Mouse (Mus musculus): ENCODE data around the gene Dop1b. TPM values are rescaled to one million over a fixed set of nuclear protein-coding genes. Genes with fewer than 3 reads are reported as not detected.

Dop1b gene
- polyA plus RNA-seq, 1 experiment from 2014 or later, result 40.3 TPM

DNA sequence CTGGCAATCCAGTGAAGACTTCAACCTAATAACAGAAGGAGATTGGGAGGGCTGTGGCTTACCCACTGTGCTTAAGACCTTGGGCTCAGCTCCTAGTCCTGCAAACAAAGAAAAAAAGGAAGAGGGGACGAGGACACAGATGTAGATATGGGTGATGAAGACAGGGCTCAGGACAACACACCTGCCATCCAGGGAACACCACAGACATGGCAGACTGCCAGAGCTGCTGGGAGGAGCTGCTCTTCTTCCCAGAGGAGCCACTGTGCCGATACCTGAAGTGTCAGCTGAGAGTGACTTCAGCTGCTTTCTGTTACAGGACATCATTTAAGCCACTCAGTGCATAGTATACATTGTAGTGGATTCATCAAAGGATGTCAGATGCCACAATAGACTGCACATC, 10.8 kb downstream of the Dop1b start:
- Histone ChIP-seq H3K4me1 (ENCODE audit: control insufficient read depth, insufficient read depth, low read length) (no peaks in the 10 kb centered on the region), H3K4me2 (ENCODE audit: low read length) (no peak overlapping the region), H3K36me3 (ENCODE audit: control insufficient read depth, insufficient read depth, low read length) (peaks cover 16% of the 10 kb centered on the region), H3K27ac (replicated peaks; ENCODE audit: low read depth, low read length) (no peak overlapping the region), H3K9me3 (ENCODE audit: control insufficient read depth, low read length) (no peaks in the 10 kb centered on the region), H3K27me3 (ENCODE audit: control insufficient read depth, insufficient read depth, low read length) (no peaks in the 10 kb centered on the region), H3K9ac (replicated peaks; ENCODE audit: low read length) (no peak overlapping the region), H3K4me3 (replicated peaks; ENCODE audit: low read depth, low read length) (no peak overlapping the region)
- DNase-seq (peak; percentile 17), ATAC-seq (ENCODE audit: low FRiP score, low TSS enrichment) (no peak)
- WGBS, result 70% methylated on average over 2 of the region's 2 CpGs

DNA sequence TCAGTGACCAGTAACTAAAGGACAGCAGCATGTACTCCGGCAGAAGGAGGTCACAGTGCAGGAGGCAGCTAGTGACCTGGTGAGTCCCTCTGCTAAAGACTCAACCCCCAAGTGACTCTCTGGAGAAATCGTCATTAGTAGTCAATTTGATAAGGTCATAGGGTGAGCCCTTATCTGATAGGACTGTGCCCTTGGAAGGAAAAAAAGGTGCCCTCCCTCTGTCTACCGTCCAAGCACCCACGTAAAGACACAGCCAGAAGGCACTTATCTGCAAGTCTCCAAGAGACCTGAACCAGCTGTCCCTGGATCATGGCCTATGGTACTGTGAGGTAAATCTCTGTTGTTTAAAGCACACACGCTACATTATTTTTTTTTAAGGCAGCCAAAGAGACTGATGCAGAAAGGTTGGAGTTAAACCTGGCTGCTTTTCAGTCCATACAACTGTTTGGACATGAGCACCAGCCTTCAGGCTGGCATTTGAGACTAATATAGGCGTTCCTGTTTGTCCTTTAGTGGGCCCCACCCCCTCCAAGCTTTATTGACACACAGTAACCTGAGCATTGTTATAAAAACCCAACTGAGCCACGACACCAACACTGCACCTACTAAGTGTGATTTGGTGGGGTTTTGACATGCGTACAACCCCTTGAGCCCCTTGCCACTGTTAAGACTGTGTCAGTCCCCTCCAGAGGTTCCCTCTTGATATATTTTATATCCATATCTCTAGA, 13.9 kb downstream of the Dop1b start:
- H3K9me3 ChIP-seq (ENCODE audit: control insufficient read depth, low read length), result no peaks in the 10 kb centered on the region
- no peaks in the 10 kb centered on the region for H3K4me1 ChIP-seq (ENCODE audit: control insufficient read depth, insufficient read depth, low read length)
- WGBS, result 79% methylated on average over 8 of the region's 8 CpGs
- peaks cover 16% of the 10 kb centered on the region; the same call in 1 of the 2 replicates for H3K36me3 ChIP-seq (ENCODE audit: control insufficient read depth, insufficient read depth, low read length)
- DNase-seq, result no peak
- ATAC-seq (ENCODE audit: low FRiP score, low TSS enrichment), result no peak
- H3K4me3 ChIP-seq (replicated peaks; ENCODE audit: low read depth, low read length), result no peak overlapping the region
- no peak overlapping the region for H3K9ac ChIP-seq (replicated peaks; ENCODE audit: low read length)
- no peaks in the 10 kb centered on the region for H3K27me3 ChIP-seq (ENCODE audit: control insufficient read depth, insufficient read depth, low read length)
- no peak overlapping the region for H3K27ac ChIP-seq (replicated peaks; ENCODE audit: low read depth, low read length)
- H3K4me2 ChIP-seq (ENCODE audit: low read length), result no peak overlapping the region

DNA sequence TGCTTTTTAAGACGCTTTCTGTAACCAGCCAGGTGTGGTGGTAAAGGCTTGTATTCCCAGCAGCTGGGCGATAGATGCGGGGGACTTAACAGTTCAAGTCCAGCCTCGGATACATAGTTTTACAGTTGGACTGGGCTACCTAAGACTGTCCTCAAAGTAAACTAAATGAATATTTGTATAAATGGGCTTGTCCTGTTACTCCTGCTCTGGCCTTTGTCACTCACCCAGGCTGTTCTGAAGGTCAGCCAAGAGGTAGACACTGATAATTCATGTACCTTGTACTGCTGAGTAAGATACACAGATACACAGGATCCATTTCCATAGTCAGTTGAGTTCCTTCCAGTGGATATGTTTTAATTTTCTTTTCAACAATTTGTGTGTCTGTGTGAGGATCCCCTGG, 14.5 kb downstream of the Dop1b start:
- no peak overlapping the region for H3K4me2 ChIP-seq (ENCODE audit: low read length)
- 93% methylated on average over 4 of the region's 4 CpGs for WGBS
- ATAC-seq (ENCODE audit: low FRiP score, low TSS enrichment), result no peak
- no peak for DNase-seq
- H3K27me3 ChIP-seq (ENCODE audit: control insufficient read depth, insufficient read depth, low read length), result no peaks in the 10 kb centered on the region
- no peak overlapping the region for H3K27ac ChIP-seq (replicated peaks; ENCODE audit: low read depth, low read length)
- H3K9me3 ChIP-seq (ENCODE audit: control insufficient read depth, low read length), result no peaks in the 10 kb centered on the region
- H3K4me1 ChIP-seq (ENCODE audit: control insufficient read depth, insufficient read depth, low read length), result no peaks in the 10 kb centered on the region
- no peak overlapping the region for H3K4me3 ChIP-seq (replicated peaks; ENCODE audit: low read depth, low read length)
- H3K36me3 ChIP-seq (ENCODE audit: control insufficient read depth, insufficient read depth, low read length), result peaks cover 16% of the 10 kb centered on the region; the same call in 1 of the 2 replicates
- H3K9ac ChIP-seq (replicated peaks; ENCODE audit: low read length), result no peak overlapping the region

DNA sequence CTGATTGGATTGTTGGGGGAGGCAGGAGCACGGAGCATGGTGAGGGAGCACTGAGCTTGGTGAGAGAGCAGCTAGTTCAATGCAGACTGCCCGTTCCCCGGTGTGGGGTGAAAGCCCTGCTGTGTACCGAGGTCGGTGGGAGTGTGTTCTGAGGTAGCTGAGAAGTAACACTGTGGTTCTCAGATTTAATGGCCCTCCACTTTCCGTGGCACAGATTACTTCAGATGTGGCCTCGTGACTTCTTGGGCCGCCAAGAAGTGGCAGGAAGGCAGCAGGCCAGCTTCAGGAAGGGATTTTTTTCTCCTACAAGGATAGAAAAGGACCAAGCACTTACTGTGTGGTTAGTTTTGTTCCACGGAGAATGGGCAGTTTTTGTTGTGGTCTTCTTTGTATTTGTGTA, 17.0 kb downstream of the Dop1b start:
- Histone ChIP-seq H3K9me3 (ENCODE audit: control insufficient read depth, low read length) (no peaks in the 10 kb centered on the region), H3K27me3 (ENCODE audit: control insufficient read depth, insufficient read depth, low read length) (no peaks in the 10 kb centered on the region), H3K36me3 (ENCODE audit: control insufficient read depth, insufficient read depth, low read length) (peaks cover 23% of the 10 kb centered on the region; the same call in 1 of the 2 replicates), H3K4me1 (ENCODE audit: control insufficient read depth, insufficient read depth, low read length) (no peaks in the 10 kb centered on the region), H3K4me3 (replicated peaks; ENCODE audit: low read depth, low read length) (no peak overlapping the region), H3K9ac (replicated peaks; ENCODE audit: low read length) (no peak overlapping the region), H3K27ac (replicated peaks; ENCODE audit: low read depth, low read length) (no peak overlapping the region), H3K4me2 (ENCODE audit: low read length) (no peak overlapping the region)
- 75% methylated on average over 9 of the region's 9 CpGs for WGBS
- no peak for DNase-seq
- ATAC-seq (ENCODE audit: low FRiP score, low TSS enrichment), result no peak

DNA sequence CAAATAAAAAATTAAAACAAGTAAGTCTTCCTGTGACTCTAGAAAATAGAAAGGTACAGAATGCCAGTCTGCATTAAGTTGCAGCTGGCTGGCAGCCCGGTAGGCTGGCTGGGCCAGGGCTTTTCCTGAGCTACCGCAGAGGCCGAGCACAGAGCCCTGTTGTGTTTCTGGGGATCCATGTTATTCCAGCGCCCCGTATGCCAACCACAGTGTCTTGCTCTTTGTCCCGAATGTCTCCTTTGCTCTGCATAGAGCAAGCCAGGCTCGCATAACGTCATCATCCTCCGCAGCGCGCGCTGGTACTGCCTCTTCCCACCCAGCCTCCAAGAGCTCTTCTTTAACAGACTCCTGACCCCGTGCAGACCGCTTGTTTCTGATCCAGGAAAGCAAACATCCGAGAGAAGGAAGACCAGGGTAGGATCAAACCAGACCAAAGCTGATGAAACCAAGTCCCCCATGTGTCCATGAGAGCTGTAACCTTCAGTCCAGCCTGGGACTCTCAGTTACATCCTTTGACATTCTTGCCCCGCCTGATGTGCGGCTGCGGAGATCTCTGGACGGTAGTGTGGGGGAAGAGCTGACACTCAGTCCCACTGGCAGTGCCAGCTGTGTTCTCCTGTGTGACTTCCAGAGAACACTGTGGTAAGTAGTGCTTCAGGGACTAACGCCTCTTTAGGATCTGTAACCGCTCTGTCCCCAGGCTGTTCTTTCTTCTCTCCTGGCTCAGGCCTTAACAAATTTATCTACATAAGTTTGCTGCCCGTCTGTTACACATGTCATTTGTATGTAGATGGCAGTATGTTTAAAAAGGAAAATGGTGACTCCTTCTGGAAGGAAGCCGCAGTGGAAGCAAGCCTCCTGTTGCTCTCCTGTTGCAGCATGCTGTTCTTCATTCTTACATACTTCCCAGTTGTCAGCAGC, 18.4 kb downstream of the Dop1b start:
- Histone ChIP-seq H3K4me1 (ENCODE audit: control insufficient read depth, insufficient read depth, low read length) (no peaks in the 10 kb centered on the region), H3K4me3 (replicated peaks; ENCODE audit: low read depth, low read length) (no peak overlapping the region), H3K27me3 (ENCODE audit: control insufficient read depth, insufficient read depth, low read length) (no peaks in the 10 kb centered on the region), H3K4me2 (ENCODE audit: low read length) (no peak overlapping the region), H3K9me3 (ENCODE audit: control insufficient read depth, low read length) (no peaks in the 10 kb centered on the region), H3K9ac (replicated peaks; ENCODE audit: low read length) (no peak overlapping the region), H3K27ac (replicated peaks; ENCODE audit: low read depth, low read length) (no peak overlapping the region; the same call in 1 of the 2 replicates), H3K36me3 (ENCODE audit: control insufficient read depth, insufficient read depth, low read length) (peaks cover 25% of the 10 kb centered on the region)
- 81% methylated on average over 23 of the region's 23 CpGs for WGBS
- DNase-seq (peak; percentile 31), ATAC-seq (ENCODE audit: low FRiP score, low TSS enrichment) (no peak)

DNA sequence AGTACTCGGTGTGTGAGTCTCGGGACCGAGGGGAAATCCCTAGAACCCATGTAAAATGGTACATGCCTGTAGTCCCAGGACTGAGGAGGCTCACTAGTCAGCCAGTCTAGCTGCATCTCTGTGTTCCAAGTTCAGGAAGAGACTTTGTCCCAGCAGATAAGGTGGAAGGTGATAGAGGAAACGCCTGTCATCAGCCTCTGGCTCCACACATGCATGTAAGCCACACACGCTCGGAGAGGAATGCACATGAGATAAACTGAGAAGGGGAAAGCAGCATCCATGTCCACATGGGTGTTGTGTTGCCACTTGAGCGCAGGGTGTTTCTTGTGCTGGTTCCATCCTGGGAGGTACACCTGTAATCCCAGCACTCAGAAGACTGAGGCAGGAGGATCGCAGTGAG, 19.6 kb downstream of the Dop1b start:
- ATAC-seq (ENCODE audit: low FRiP score, low TSS enrichment) (no peak), DNase-seq (no peak)
- no peak overlapping the region for H3K9ac ChIP-seq (replicated peaks; ENCODE audit: low read length)
- no peak overlapping the region for H3K4me3 ChIP-seq (replicated peaks; ENCODE audit: low read depth, low read length)
- no peaks in the 10 kb centered on the region for H3K9me3 ChIP-seq (ENCODE audit: control insufficient read depth, low read length)
- H3K4me1 ChIP-seq (ENCODE audit: control insufficient read depth, insufficient read depth, low read length), result no peaks in the 10 kb centered on the region
- no peak overlapping the region for H3K4me2 ChIP-seq (ENCODE audit: low read length)
- WGBS, result 94% methylated on average over 8 of the region's 8 CpGs
- H3K27ac ChIP-seq (replicated peaks; ENCODE audit: low read depth, low read length), result no peak overlapping the region
- no peaks in the 10 kb centered on the region for H3K27me3 ChIP-seq (ENCODE audit: control insufficient read depth, insufficient read depth, low read length)
- H3K36me3 ChIP-seq (ENCODE audit: control insufficient read depth, insufficient read depth, low read length), result peaks cover 18% of the 10 kb centered on the region

DNA sequence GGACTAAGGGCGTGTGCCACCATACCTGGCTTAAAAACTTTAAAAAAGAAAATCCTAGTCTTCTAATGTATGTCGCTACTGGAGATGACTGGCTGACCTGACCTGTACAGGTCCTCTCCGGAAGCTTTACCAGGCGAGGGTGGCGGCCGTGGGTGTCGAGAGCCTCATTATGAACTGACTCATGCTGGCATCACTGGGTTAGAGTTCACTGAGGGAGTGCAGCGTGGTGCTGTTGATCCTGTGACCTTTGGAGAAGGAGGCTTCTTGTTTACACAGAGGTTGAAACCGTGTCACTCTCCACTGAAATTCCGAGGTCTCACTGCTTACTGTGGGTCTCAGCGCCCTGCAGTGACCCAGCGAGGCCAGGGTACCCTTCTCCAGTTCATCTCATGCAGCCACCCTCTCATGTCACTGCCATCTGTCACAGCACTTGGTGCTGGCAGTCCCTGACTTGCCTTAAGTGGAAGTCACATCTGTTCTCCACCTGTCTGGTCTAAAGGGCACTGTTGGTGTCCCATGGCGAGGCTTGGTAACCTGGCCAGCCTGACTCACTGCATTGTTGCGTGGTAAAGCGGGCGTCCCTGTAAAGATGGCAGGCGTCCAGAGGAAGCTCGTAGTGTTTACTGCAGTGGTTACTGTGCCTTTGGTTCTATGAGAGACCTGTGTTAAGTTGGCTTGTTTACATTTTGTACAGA, 21.3 kb downstream of the Dop1b start:
- Histone ChIP-seq H3K4me1 (ENCODE audit: control insufficient read depth, insufficient read depth, low read length) (no peaks in the 10 kb centered on the region), H3K36me3 (ENCODE audit: control insufficient read depth, insufficient read depth, low read length) (peaks cover 23% of the 10 kb centered on the region), H3K4me3 (replicated peaks; ENCODE audit: low read depth, low read length) (no peak overlapping the region), H3K9me3 (ENCODE audit: control insufficient read depth, low read length) (no peaks in the 10 kb centered on the region), H3K4me2 (ENCODE audit: low read length) (no peak overlapping the region), H3K27me3 (ENCODE audit: control insufficient read depth, insufficient read depth, low read length) (no peaks in the 10 kb centered on the region), H3K9ac (replicated peaks; ENCODE audit: low read length) (no peak overlapping the region), H3K27ac (replicated peaks; ENCODE audit: low read depth, low read length) (no peak overlapping the region)
- WGBS, result 91% methylated on average over 18 of the region's 18 CpGs
- DNase-seq, result no peak
- no peak for ATAC-seq (ENCODE audit: low FRiP score, low TSS enrichment)

DNA sequence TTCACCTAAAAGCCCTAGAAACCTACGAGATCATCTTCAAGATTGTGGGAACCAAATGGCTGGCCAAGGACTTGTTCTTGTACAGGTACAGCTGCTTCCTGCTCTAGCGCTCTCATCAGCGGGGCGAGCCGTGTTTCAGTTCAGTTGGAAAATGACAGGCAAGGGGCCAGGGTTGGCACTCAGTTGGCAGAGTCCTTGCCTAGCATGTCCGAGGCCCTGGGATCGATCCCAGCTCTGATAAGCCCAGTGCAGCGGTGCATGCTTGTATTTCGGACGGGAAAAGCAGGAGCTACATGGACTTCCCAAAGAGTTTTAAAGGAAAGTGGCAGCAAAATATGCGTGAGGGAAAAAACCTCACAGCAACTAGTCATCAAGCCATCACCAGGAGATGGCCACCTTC, 27.5 kb downstream of the Dop1b start:
- no peak overlapping the region for H3K4me2 ChIP-seq (ENCODE audit: low read length)
- no peak overlapping the region for H3K4me3 ChIP-seq (replicated peaks; ENCODE audit: low read depth, low read length)
- H3K4me1 ChIP-seq (ENCODE audit: control insufficient read depth, insufficient read depth, low read length), result no peaks in the 10 kb centered on the region
- H3K36me3 ChIP-seq (ENCODE audit: control insufficient read depth, insufficient read depth, low read length), result peaks cover 43% of the 10 kb centered on the region
- H3K27me3 ChIP-seq (ENCODE audit: control insufficient read depth, insufficient read depth, low read length), result no peaks in the 10 kb centered on the region
- no peak overlapping the region for H3K9ac ChIP-seq (replicated peaks; ENCODE audit: low read length)
- no peak overlapping the region for H3K27ac ChIP-seq (replicated peaks; ENCODE audit: low read depth, low read length)
- WGBS, result 94% methylated on average over 11 of the region's 11 CpGs
- ATAC-seq (ENCODE audit: low FRiP score, low TSS enrichment) (no peak), DNase-seq (no peak)
- no peaks in the 10 kb centered on the region for H3K9me3 ChIP-seq (ENCODE audit: control insufficient read depth, low read length)
